Mouse (Mus musculus) thymus, adult 2 months (tissue): ENCODE measurements around the gene Cd200. TPM values are rescaled to one million over a fixed set of nuclear protein-coding genes. Genes with fewer than 3 reads are reported as not detected.

ENCODE experiments used
- DNase-seq: peaks from one replicate; pipeline ENCODE4 v3.0.0; 2021
- H3K27ac ChIP-seq: fragments of 200-500 bp; 2 replicates; pipeline ENCODE4 v1.5.1; 2012; ENCODE audit warnings: low read length, control low read depth; ENCODE audit not compliant: control insufficient read depth, insufficient read depth
- H3K27me3 ChIP-seq: fragments of 200-500 bp; 2 replicates; pipeline ENCODE4 v1.6.1; 2012; ENCODE audit warnings: mild to moderate bottlenecking, low read length, moderate library complexity, mixed read lengths; ENCODE audit not compliant: control insufficient read depth, insufficient read depth
- H3K36me3 ChIP-seq: fragments of 200-500 bp; 2 replicates; pipeline ENCODE4 v1.6.1; 2012; ENCODE audit warnings: mild to moderate bottlenecking, low read length, moderate library complexity; ENCODE audit not compliant: control insufficient read depth, insufficient read depth
- H3K4me1 ChIP-seq: fragments of 200-500 bp; replicated peaks from 2 replicates; pipeline ENCODE4 v1.6.1; 2012; ENCODE audit warnings: low read length; ENCODE audit not compliant: control insufficient read depth, insufficient read depth
- H3K4me3 ChIP-seq: fragments of 200-500 bp; 2 replicates; pipeline ENCODE4 v1.5.1; 2012; ENCODE audit warnings: mild to moderate bottlenecking, low read length, control low read depth, moderate library complexity; ENCODE audit not compliant: control insufficient read depth, insufficient read depth
- CTCF ChIP-seq: fragments of 200-500 bp; IDR thresholded peaks from 2 replicates; pipeline ENCODE4 v1.5.1; 2012; ENCODE audit warnings: mild to moderate bottlenecking, control low read depth, low read length, moderate library complexity, borderline replicate concordance; ENCODE audit not compliant: control insufficient read depth, poor library complexity, insufficient read depth; ENCODE audit errors: extremely low read depth
- POLR2A ChIP-seq: fragments of 200-500 bp; IDR thresholded peaks from 2 replicates; pipeline ENCODE4 v1.6.1; 2012; ENCODE audit warnings: mild to moderate bottlenecking, low read length, control low read depth, moderate library complexity; ENCODE audit not compliant: control insufficient read depth, poor library complexity, insufficient read depth; ENCODE audit errors: extremely low read depth
- WGBS: fragments of 180-500 bp; shearing (Covaris S2); methylation state at CpG from one replicate; pipeline ENCODE4 v1.1.7; 2018; 5-methylcytosine and 5-hydroxymethylcytosine counted together
- polyA plus RNA-seq: library from polyadenylated mRNA; depleted of rRNA; stranded (reverse); fragments of >200 nt; gene quantifications from 2 replicates; pipeline ENCODE4 v1.2.3, GENCODE M21; 2012; rRNA removed

Cd200 gene
- polyA plus RNA-seq, 1 experiment: 43.7 TPM

- no peaks in the 10 kb centered on the region for H3K36me3 ChIP-seq
- no peak overlapping the region for H3K27ac ChIP-seq
- DNase-seq: peak; percentile 11
- WGBS: 97% methylated on average over 2 of the region's 2 CpGs
- H3K27me3 ChIP-seq: no peaks in the 10 kb centered on the region
- no peak overlapping the region for H3K4me3 ChIP-seq
- H3K4me1 ChIP-seq: peaks cover 3% of the 10 kb centered on the region
- no peak for TF ChIP-seq POLR2A
- no peak for TF ChIP-seq CTCF
Observed at GRCm38 (mm10) chr16:45334376-45334765, 74.5 kb downstream of the Cd200 start.

GRCm38 (mm10) chr16:45333678-45334375 is 75.0 kb downstream of the Cd200 start:
- no peak for DNase-seq
- Histone ChIP-seq H3K27me3 (no peaks in the 10 kb centered on the region), H3K36me3 (no peaks in the 10 kb centered on the region), H3K4me1 (peaks cover 3% of the 10 kb centered on the region), H3K4me3 (no peak overlapping the region), H3K27ac (no peak overlapping the region)
- no peak for TF ChIP-seq CTCF
- no peak for TF ChIP-seq POLR2A
- 90% methylated on average over 8 of the region's 8 CpGs for WGBS

GRCm38 (mm10) chr16:45332591-45332990 is 76.3 kb downstream of the Cd200 start:
- no peak for DNase-seq
- Histone ChIP-seq H3K27me3 (no peaks in the 10 kb centered on the region), H3K4me1 (peaks cover 3% of the 10 kb centered on the region), H3K36me3 (no peaks in the 10 kb centered on the region), H3K27ac (no peak overlapping the region), H3K4me3 (no peak overlapping the region)
- 83% methylated on average over 8 of the region's 8 CpGs for WGBS
- TF ChIP-seq POLR2A: no peak
- no peak for TF ChIP-seq CTCF

Other genes starting within 250 kb of the Cd200 start
- gene Btla, start 184.7 kb downstream of the Cd200 start, polyA plus RNA-seq: 4.2 and 5.0 TPM in 2 replicates
- gene Gm609, start 83.9 kb upstream of the Cd200 start, polyA plus RNA-seq: 0.04 TPM in 2 replicates
- not detected in 2 replicates for gene Gm17783, start 123.0 kb upstream of the Cd200 start, polyA plus RNA-seq
- gene Slc9c1, start 126.3 kb upstream of the Cd200 start, polyA plus RNA-seq: 0.03 TPM in 1 of 2 replicates, not detected in the other
- 0.54 and 0.97 TPM in 2 replicates for gene Gcsam, start 201.3 kb upstream of the Cd200 start, polyA plus RNA-seq
- gene BC016579, start 245.0 kb upstream of the Cd200 start, polyA plus RNA-seq: 0.08 and 0.19 TPM in 2 replicates